Mouse (Mus musculus) spleen, adult 2 months (tissue): ENCODE data around the gene Setd4.

Source experiments
- CTCF ChIP-seq: fragments of 200-500 bp; IDR thresholded peaks from 2 replicates; pipeline ENCODE4 v1.5.1; 2011; ENCODE audit warnings: mild to moderate bottlenecking, inconsistent platforms; ENCODE audit not compliant: insufficient read depth, insufficient read length, insufficient replicate concordance; ENCODE audit errors: extremely low read depth
- POLR2A ChIP-seq: fragments of 200-500 bp; IDR thresholded peaks from 2 replicates; pipeline ENCODE4 v1.6.1; 2011; ENCODE audit warnings: low read depth, low read length, inconsistent platforms

GRCm38 (mm10) chr16:93648441-93649183 lies 44.7 kb upstream of the Setd4 start:
- TF ChIP-seq CTCF = no peak
- no peak for TF ChIP-seq POLR2A
